Mouse (Mus musculus): ENCODE data around the gene Lipt2. TPM values are rescaled to one million over a fixed set of nuclear protein-coding genes. Genes with fewer than 3 reads are reported as not detected.

Lipt2 gene
- polyA plus RNA-seq (2015; fragmentation: Illumina TruSeq; extraction: RNeasy Lipid Tissue Mini Kit (QIAGEN cat#74804); ENCODE audit: insufficient read depth, low replicate concordance): 5.8 TPM

DNA sequence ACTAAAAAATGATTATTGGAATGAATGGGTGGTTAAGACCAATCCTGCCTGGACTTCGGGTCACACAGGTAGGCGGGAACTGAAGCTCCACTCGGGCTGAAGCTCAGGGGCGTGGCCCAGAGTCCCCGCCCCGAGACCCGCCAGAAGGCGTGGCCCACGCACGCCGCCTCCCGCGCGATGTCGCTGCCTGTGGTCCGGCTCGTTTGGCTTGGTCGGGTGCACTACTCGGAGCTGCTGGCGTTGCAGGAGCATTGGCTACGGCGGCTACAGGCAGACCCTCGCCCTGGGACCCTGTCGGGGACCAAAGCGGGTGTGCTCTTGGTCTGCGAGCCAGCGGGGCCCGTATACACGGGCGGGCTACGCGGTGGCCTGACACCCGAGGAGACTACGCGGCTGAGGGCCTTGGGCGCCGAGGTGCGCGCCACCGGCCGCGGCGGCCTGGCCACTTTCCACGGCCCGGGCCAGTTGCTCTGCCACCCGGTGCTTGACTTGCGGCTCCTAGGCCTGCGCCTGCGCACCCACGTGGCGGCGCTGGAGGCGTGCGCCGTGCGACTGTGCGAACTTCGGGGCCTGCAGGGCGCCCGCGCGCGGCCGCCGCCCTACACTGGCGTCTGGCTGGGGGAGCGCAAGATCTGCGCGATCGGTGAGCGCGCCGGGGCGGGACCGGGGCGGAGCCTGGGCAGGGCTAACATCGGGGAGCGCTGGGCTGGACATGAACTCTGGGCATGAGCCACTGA, at the start of gene Lipt2:
TSS of gene Lipt2 (plus strand) at position 173 of the 737 bp plus-strand sequence.

DNA sequence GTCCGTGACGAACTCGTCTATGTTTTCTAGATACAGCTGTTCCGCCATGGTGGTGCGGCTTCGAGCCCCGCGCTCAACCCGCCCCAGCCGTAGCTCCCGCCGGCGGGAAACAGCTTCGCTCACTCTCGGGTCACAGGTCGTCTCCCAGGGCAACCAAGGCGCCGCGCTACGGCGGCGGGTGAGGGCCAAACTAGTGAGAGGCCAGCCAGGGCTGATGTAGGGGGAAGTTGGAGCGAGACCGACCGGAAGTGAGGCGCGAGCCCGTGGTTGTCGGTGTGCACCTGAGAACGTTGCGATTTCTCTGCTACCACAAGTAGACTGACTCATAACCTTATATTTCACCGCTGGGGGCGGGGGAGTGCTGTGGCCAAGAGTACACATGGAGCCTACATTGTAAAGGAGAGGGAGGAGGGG, 37.7 kb upstream of the Lipt2 start, which contains the start of gene Pold3:
TSS of gene Pold3 (minus strand) at position 190 of the 414 bp plus-strand sequence.

GRCm38 (mm10) chr7:100176269-100176668, 17.2 kb downstream of the Lipt2 start, which contains the start of gene Kcne3:
Gene Kcne3 (plus strand): TSS chr7:100176502.

Other genes with a start within 250 kb of the Lipt2 start
- gene Rnf169, start 178.8 kb upstream of the Lipt2 start, polyA plus RNA-seq (2015; fragmentation: Illumina TruSeq; extraction: RNeasy Lipid Tissue Mini Kit (QIAGEN cat#74804); ENCODE audit: insufficient read depth, low replicate concordance): 20.7 TPM
- gene Chrdl2, start 153.1 kb upstream of the Lipt2 start, polyA plus RNA-seq (2015; fragmentation: Illumina TruSeq; extraction: RNeasy Lipid Tissue Mini Kit (QIAGEN cat#74804); ENCODE audit: insufficient read depth, low replicate concordance): not detected
- gene Pold3, start 37.7 kb upstream of the Lipt2 start, polyA plus RNA-seq (2015; fragmentation: Illumina TruSeq; extraction: RNeasy Lipid Tissue Mini Kit (QIAGEN cat#74804); ENCODE audit: insufficient read depth, low replicate concordance): 70.1 TPM
- 4.0 TPM for gene Kcne3, start 17.2 kb downstream of the Lipt2 start, polyA plus RNA-seq (2015; fragmentation: Illumina TruSeq; extraction: RNeasy Lipid Tissue Mini Kit (QIAGEN cat#74804); ENCODE audit: insufficient read depth, low replicate concordance)
- 13.3 TPM for gene Pgm2l1, start 68.1 kb downstream of the Lipt2 start, polyA plus RNA-seq (2015; fragmentation: Illumina TruSeq; extraction: RNeasy Lipid Tissue Mini Kit (QIAGEN cat#74804); ENCODE audit: insufficient read depth, low replicate concordance)
- gene P4ha3, start 126.2 kb downstream of the Lipt2 start, polyA plus RNA-seq (2015; fragmentation: Illumina TruSeq; extraction: RNeasy Lipid Tissue Mini Kit (QIAGEN cat#74804); ENCODE audit: insufficient read depth, low replicate concordance): 0.40 TPM
- gene C2cd3, start 213.0 kb downstream of the Lipt2 start, polyA plus RNA-seq (2015; fragmentation: Illumina TruSeq; extraction: RNeasy Lipid Tissue Mini Kit (QIAGEN cat#74804); ENCODE audit: insufficient read depth, low replicate concordance): 52.0 TPM
- 26.0 TPM for gene Ppme1, start 213.0 kb downstream of the Lipt2 start, polyA plus RNA-seq (2015; fragmentation: Illumina TruSeq; extraction: RNeasy Lipid Tissue Mini Kit (QIAGEN cat#74804); ENCODE audit: insufficient read depth, low replicate concordance)